Mouse (Mus musculus) intestine, postnatal 0 days (tissue): Measurements from ENCODE around the gene Sdad1. TPM values are rescaled to one million over a fixed set of nuclear protein-coding genes. Genes with fewer than 3 reads are reported as not detected.

ENCODE experiments used
- ATAC-seq: fragments of 200-750 bp; cut with Nextera tagmentation; 2 replicates; pipeline ENCODE4 v1.8.0; 2017; ENCODE audit warnings: mild to moderate bottlenecking, moderate TSS enrichment, moderate library complexity
- H3K27ac ChIP-seq: fragments of 300-500 bp; sonication (generic); 2 replicates; pipeline ENCODE4 v1.5.1; 2014; ENCODE audit warnings: mild to moderate bottlenecking, low read depth, low read length, moderate library complexity
- H3K27me3 ChIP-seq: fragments of 300-500 bp; sonication (generic); replicated peaks from 2 replicates; pipeline ENCODE4 v1.6.1; 2014; ENCODE audit warnings: low read length, mixed read lengths; ENCODE audit not compliant: control insufficient read depth, insufficient read depth
- H3K36me3 ChIP-seq: fragments of 300-500 bp; sonication (generic); 2 replicates; pipeline ENCODE4 v1.6.1; 2014; ENCODE audit warnings: mild to moderate bottlenecking, moderate library complexity; ENCODE audit not compliant: control insufficient read depth, insufficient read depth
- H3K4me1 ChIP-seq: fragments of 300-500 bp; sonication (generic); replicated peaks from 2 replicates; pipeline ENCODE4 v1.6.1; 2014; ENCODE audit warnings: antibody characterized with exemption, low read length, mixed read lengths; ENCODE audit not compliant: control insufficient read depth, insufficient read depth
- H3K4me2 ChIP-seq: fragments of 300-500 bp; sonication (generic); replicated peaks from 2 replicates; pipeline ENCODE4 v1.6.1; 2014; ENCODE audit warnings: low read depth, mild to moderate bottlenecking, moderate library complexity
- H3K4me3 ChIP-seq: fragments of 300-500 bp; sonication (generic); 2 replicates; pipeline ENCODE4 v1.5.1; 2014; ENCODE audit warnings: low read depth, low read length
- H3K9ac ChIP-seq: fragments of 300-500 bp; sonication (generic); 2 replicates; pipeline ENCODE4 v1.6.1; 2014; ENCODE audit warnings: mild to moderate bottlenecking, low read depth, low read length
- H3K9me3 ChIP-seq: fragments of 300-500 bp; sonication (generic); 2 replicates; pipeline ENCODE4 v1.6.1; 2016; ENCODE audit warnings: mixed run types; ENCODE audit not compliant: control insufficient read depth
- CTCF ChIP-seq: sonication (generic); IDR thresholded peaks from 2 replicates; pipeline ENCODE4 v1.5.1; 2016; ENCODE audit warnings: low read depth, mild to moderate bottlenecking, control low read depth, antibody characterized with exemption, moderate library complexity
- WGBS: fragments of 180-500 bp; shearing (Covaris S2); extraction: QIAGEN DNeasy Blood & Tissue Kit; methylation state at CpG from one replicate; pipeline ENCODE4 v1.1.7; 2014; 5-methylcytosine and 5-hydroxymethylcytosine counted together
- polyA plus RNA-seq: library from polyadenylated mRNA; unstranded; fragments of >200 nt; fragmentation: Nextera tagmentation; extraction: Ambion mirVana; gene quantifications from 2 replicates; pipeline ENCODE4 v1.2.1, GENCODE M21; 2015

Sdad1 gene
- polyA plus RNA-seq, 1 experiment from 2014 or later = 15.8 TPM

DNA sequence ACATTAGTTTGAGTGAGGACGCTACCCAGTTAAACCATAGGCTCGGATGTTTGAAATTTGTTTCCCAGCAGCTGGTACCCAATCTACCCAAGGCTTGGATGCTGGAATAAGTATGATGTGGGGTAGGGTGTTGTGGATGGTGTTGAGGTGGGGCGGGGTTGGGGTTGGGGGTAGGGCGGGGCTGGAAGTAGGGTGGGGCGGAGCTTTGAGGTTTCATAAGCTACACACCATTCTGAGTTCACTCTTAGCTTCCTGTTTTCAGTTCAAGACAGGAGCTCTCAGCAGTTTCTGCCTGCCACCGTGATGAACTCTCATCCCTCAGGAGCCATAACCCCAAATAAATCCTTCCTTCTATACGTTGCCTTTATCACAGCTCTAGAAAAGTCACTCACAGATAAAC, 7.8 kb upstream of the Sdad1 start:
- no peaks in the 10 kb centered on the region for H3K4me1 ChIP-seq
- WGBS = 75% methylated on average over 7 of the region's 7 CpGs
- TF ChIP-seq CTCF = no peak

DNA sequence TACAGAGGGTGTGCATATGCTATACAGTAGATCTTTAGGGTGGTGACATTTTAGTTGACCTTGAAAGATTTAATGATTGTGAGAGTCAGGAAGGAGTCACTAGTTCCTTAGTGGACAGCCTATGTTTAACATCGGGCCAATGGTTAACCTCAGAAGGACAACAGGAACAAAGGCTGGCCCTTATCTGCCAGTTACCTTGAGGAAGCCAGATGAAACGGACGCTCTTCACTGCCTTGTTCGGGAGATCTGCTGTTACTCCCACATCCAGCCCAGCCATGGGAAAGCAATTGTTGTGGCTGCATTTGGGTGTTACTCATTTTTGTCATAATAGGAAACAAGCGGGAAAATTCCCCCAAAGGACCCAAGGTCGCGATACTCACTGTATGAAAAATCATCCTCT, 3.5 kb upstream of the Sdad1 start:
- no peak for TF ChIP-seq CTCF
- Histone ChIP-seq H3K9me3 (no peaks in the 10 kb centered on the region), H3K36me3 (no peaks in the 10 kb centered on the region), H3K4me2 (no peak overlapping the region), H3K27me3 (no peaks in the 10 kb centered on the region), H3K4me3 (no peak overlapping the region), H3K4me1 (0 out of 2 replicates have a peak, but pooled peaks cover under 1% of the 10 kb centered on the region), H3K27ac (no peak overlapping the region), H3K9ac (no peak overlapping the region)
- no peak for ATAC-seq
- WGBS = 36% methylated on average over 7 of the region's 7 CpGs

More for the DNA sequence above, 7.8 kb upstream of the Sdad1 start:
- no peak for ATAC-seq
- Histone ChIP-seq H3K27ac (no peak overlapping the region), H3K4me2 (no peak overlapping the region), H3K4me3 (no peak overlapping the region), H3K36me3 (no peaks in the 10 kb centered on the region), H3K9ac (no peak overlapping the region), H3K27me3 (no peaks in the 10 kb centered on the region), H3K9me3 (no peaks in the 10 kb centered on the region)

- no peaks in the 10 kb centered on the region for H3K36me3 ChIP-seq
- H3K27me3 ChIP-seq = no peaks in the 10 kb centered on the region
- no peak overlapping the region for H3K27ac ChIP-seq
- WGBS = 14% methylated on average over 13 of the region's 13 CpGs
- no peaks in the 10 kb centered on the region for H3K9me3 ChIP-seq
- peak; percentile 86 for TF ChIP-seq CTCF
- no peak overlapping the region for H3K4me3 ChIP-seq
- peaks cover 6% of the 10 kb centered on the region; the same call in 1 of the 2 replicates for H3K4me1 ChIP-seq
- no peak overlapping the region for H3K9ac ChIP-seq
- H3K4me2 ChIP-seq = no peak overlapping the region
- no peak for ATAC-seq
These were observed 1.9 kb upstream of the Sdad1 start for GRCm38 (mm10) chr5:92312046-92312715.

DNA sequence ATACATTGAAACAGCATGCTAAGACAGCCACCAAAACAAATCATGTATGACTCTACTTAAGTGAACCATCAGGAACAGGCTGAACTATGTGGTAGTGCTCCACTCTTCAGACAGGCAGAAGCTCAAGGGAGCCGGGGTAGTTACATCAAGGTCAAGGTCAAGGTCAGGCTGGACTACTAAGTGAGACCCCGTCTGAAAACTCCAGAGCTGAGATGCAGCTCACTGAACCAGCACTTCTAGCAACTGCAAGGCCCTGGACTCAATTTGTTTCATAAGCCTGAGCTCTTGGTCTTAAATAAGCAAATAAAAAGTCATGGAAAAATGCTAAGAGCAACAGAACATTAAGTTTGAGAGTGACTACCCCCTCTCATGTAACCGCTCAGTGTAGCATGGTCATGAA, 6.0 kb downstream of the Sdad1 start:
- H3K4me3 ChIP-seq = no peak overlapping the region
- ATAC-seq = no peak
- no peak for TF ChIP-seq CTCF
- no peak overlapping the region; the same call in 1 of the 2 replicates for H3K27ac ChIP-seq
- 92% methylated on average over 3 of the region's 3 CpGs for WGBS
- no peak overlapping the region for H3K4me2 ChIP-seq
- no peak overlapping the region for H3K9ac ChIP-seq
- peaks cover 6% of the 10 kb centered on the region; the same call in 1 of the 2 replicates for H3K4me1 ChIP-seq
- H3K9me3 ChIP-seq = no peaks in the 10 kb centered on the region
- H3K27me3 ChIP-seq = no peaks in the 10 kb centered on the region
- peaks cover 66% of the 10 kb centered on the region for H3K36me3 ChIP-seq

- Histone ChIP-seq H3K27me3 (no peaks in the 10 kb centered on the region), H3K4me2 (no peak overlapping the region), H3K36me3 (peaks cover 79% of the 10 kb centered on the region), H3K4me3 (no peak overlapping the region), H3K9me3 (no peaks in the 10 kb centered on the region), H3K27ac (no peak overlapping the region), H3K4me1 (no peaks in the 10 kb centered on the region), H3K9ac (no peak overlapping the region)
- ATAC-seq = no peak
- no peak for TF ChIP-seq CTCF
- 81% methylated on average over 13 of the region's 13 CpGs for WGBS
These were observed 8.0 kb downstream of the Sdad1 start for GRCm38 (mm10) chr5:92302149-92302840.

DNA sequence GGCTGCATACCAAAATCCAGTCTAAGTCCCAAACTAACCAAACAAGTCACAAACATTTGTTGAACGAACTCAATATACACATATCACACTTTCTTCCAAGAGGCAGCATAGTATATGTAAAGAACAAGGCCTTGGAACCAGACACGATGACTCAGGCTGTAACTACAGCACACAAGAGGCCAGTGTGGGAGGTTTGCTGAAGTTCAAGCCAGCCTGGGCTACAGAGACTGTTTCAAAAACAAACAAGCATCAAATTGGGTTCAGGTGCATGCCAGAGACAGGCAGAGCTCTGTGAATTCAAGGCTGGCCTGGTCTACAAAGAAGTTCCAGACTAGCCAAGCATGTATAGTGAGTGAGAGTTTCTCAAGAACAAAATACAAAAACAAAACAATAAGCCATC, 15.8 kb downstream of the Sdad1 start:
- Histone ChIP-seq H3K9me3 (no peaks in the 10 kb centered on the region), H3K27me3 (no peaks in the 10 kb centered on the region), H3K4me1 (no peaks in the 10 kb centered on the region; the same call in 1 of the 2 replicates), H3K9ac (no peak overlapping the region), H3K4me3 (no peak overlapping the region), H3K4me2 (no peak overlapping the region), H3K27ac (peak overlapping the region; percentile 36), H3K36me3 (peaks cover 56% of the 10 kb centered on the region)
- ATAC-seq = no peak
- no peak for TF ChIP-seq CTCF
- 77% methylated on average over 2 of the region's 2 CpGs for WGBS
